Mouse (Mus musculus) stomach, embryonic 14.5 days (tissue): ENCODE measurements around the gene Psmd3. TPM values are rescaled to one million over a fixed set of nuclear protein-coding genes. Genes with fewer than 3 reads are reported as not detected.
"Not testable (repeated sequence)": the region's sequence is repeated elsewhere in the genome, so short reads cannot be mapped to it uniquely, and the experiment has no call there.

ENCODE experiments used
- ATAC-seq: fragments of 200-750 bp; cut with Nextera tagmentation; 2 replicates; pipeline ENCODE4 v1.8.0; 2017; ENCODE audit warnings: low read depth, moderate TSS enrichment; ENCODE audit not compliant: insufficient number of reproducible peaks, insufficient read depth, low FRiP score
- H3K27ac ChIP-seq: fragments of 300-500 bp; sonication (generic); 2 replicates; pipeline ENCODE4 v1.5.1; 2014; ENCODE audit warnings: mild to moderate bottlenecking, low read length, moderate library complexity, mixed read lengths
- H3K27me3 ChIP-seq: fragments of 300-500 bp; sonication (generic); 2 replicates; pipeline ENCODE4 v1.6.1; 2014; ENCODE audit warnings: low read length, control low read depth, mixed read lengths; ENCODE audit not compliant: control insufficient read depth, insufficient read depth
- H3K36me3 ChIP-seq: fragments of 300-500 bp; sonication (generic); 2 replicates; pipeline ENCODE4 v1.6.1; 2014; ENCODE audit warnings: mild to moderate bottlenecking, control low read depth, low read length, moderate library complexity, mixed read lengths; ENCODE audit not compliant: control insufficient read depth, insufficient read depth
- H3K4me1 ChIP-seq: fragments of 300-500 bp; sonication (generic); 2 replicates; pipeline ENCODE4 v1.6.1; 2014; ENCODE audit warnings: low read length, control low read depth, mixed read lengths; ENCODE audit not compliant: control insufficient read depth, insufficient read depth
- H3K4me2 ChIP-seq: fragments of 300-500 bp; sonication (generic); replicated peaks from 2 replicates; pipeline ENCODE4 v1.6.1; 2014; ENCODE audit warnings: low read depth, low read length, control low read depth
- H3K4me3 ChIP-seq: fragments of 300-500 bp; sonication (generic); 2 replicates; pipeline ENCODE4 v1.5.1; 2014; ENCODE audit warnings: low read depth, low read length, control low read depth
- H3K9ac ChIP-seq: fragments of 300-500 bp; sonication (generic); replicated peaks from 2 replicates; pipeline ENCODE4 v1.6.1; 2014; ENCODE audit warnings: low read depth, mild to moderate bottlenecking, control low read depth, low read length, moderate library complexity, mixed read lengths
- H3K9me3 ChIP-seq: fragments of 300-500 bp; sonication (generic); 2 replicates; pipeline ENCODE4 v1.6.1; 2016; ENCODE audit warnings: low read depth, low read length, control low read depth; ENCODE audit not compliant: control insufficient read depth
- WGBS: fragments of 180-500 bp; shearing (Covaris S2); extraction: QIAGEN DNeasy Blood & Tissue Kit; methylation state at CpG from one replicate; pipeline ENCODE4 v1.1.7; 2014; 5-methylcytosine and 5-hydroxymethylcytosine counted together
- polyA plus RNA-seq: library from polyadenylated mRNA; unstranded; fragments of >200 nt; fragmentation: Nextera tagmentation; extraction: Ambion mirVana; gene quantifications from 2 replicates; pipeline ENCODE4 v1.2.1, GENCODE M21; 2014

Psmd3 gene
- polyA plus RNA-seq, 1 experiment from 2014 or later, result 126 TPM

- H3K4me2 ChIP-seq, ATAC-seq, H3K9me3 ChIP-seq, H3K9ac ChIP-seq, H3K27me3 ChIP-seq, H3K4me3 ChIP-seq, H3K27ac ChIP-seq, H3K4me1 ChIP-seq, H3K36me3 ChIP-seq: not testable (repeated sequence)
- WGBS, result 95% methylated on average over 3 of the region's 4 CpGs
Observed at GRCm38 (mm10) chr11:98680595-98680994, 1.8 kb upstream of the Psmd3 start.

- Histone ChIP-seq H3K4me1 (no peaks in the 10 kb centered on the region), H3K9ac (no peak overlapping the region), H3K4me3 (no peak overlapping the region), H3K27me3 (no peaks in the 10 kb centered on the region), H3K27ac (no peak overlapping the region), H3K9me3 (no peaks in the 10 kb centered on the region), H3K36me3 (peaks cover 11% of the 10 kb centered on the region), H3K4me2 (no peak overlapping the region)
- ATAC-seq, result no peak
- WGBS, result 82% methylated on average over 4 of the region's 4 CpGs
Observed at GRCm38 (mm10) chr11:98681186-98681585, 1.2 kb upstream of the Psmd3 start.

DNA sequence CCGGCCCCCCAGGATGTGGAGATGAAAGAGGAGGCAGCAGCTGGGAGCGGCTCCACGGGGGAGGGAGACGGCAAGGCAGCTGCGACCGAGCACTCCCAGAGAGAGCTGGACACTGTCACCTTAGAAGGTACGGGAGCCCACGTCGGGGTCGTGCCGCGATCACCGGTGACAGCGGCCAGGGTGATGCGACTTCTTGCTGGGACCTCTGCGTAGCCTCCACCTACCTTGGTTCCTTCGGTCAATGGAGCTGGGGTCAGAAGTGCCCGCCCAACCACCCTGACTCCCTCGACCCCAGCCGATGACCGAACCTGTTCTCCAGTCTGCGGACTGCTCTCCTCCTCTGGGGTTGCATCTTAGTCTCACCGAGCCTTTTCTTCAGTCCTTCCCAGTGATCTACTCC is 457 bp downstream of the Psmd3 start:
- peak; percentile 1; the same call in 1 of the 2 replicates for ATAC-seq
- H3K4me1 ChIP-seq, result no peaks in the 10 kb centered on the region
- peak overlapping the region; percentile 61; the same call in 1 of the 2 replicates for H3K27ac ChIP-seq
- H3K9me3 ChIP-seq, result no peaks in the 10 kb centered on the region
- peak overlapping the region; percentile 76 for H3K4me2 ChIP-seq
- H3K27me3 ChIP-seq, result no peaks in the 10 kb centered on the region
- WGBS, result 0% methylated on average over 23 of the region's 23 CpGs
- H3K4me3 ChIP-seq, result peak overlapping the region; percentile 99
- peak overlapping the region; percentile 98 for H3K9ac ChIP-seq
- H3K36me3 ChIP-seq, result peaks cover 27% of the 10 kb centered on the region

- Histone ChIP-seq H3K27ac (no peak overlapping the region), H3K4me1 (no peaks in the 10 kb centered on the region), H3K36me3 (peaks cover 49% of the 10 kb centered on the region), H3K27me3 (no peaks in the 10 kb centered on the region), H3K4me2 (no peak overlapping the region), H3K9ac (no peak overlapping the region), H3K4me3 (no peak overlapping the region), H3K9me3 (no peaks in the 10 kb centered on the region)
- 92% methylated on average over 9 of the region's 9 CpGs for WGBS
- ATAC-seq, result no peak
Observed at GRCm38 (mm10) chr11:98685642-98686041, 3.3 kb downstream of the Psmd3 start.

GRCm38 (mm10) chr11:98686976-98687375 is 4.6 kb downstream of the Psmd3 start:
- Histone ChIP-seq H3K27me3 (no peaks in the 10 kb centered on the region), H3K36me3 (peaks cover 62% of the 10 kb centered on the region), H3K4me2 (no peak overlapping the region), H3K27ac (no peak overlapping the region), H3K9me3 (no peaks in the 10 kb centered on the region), H3K4me3 (no peak overlapping the region), H3K4me1 (no peaks in the 10 kb centered on the region), H3K9ac (no peak overlapping the region)
- ATAC-seq, result no peak
- 74% methylated on average over 4 of the region's 4 CpGs for WGBS

DNA sequence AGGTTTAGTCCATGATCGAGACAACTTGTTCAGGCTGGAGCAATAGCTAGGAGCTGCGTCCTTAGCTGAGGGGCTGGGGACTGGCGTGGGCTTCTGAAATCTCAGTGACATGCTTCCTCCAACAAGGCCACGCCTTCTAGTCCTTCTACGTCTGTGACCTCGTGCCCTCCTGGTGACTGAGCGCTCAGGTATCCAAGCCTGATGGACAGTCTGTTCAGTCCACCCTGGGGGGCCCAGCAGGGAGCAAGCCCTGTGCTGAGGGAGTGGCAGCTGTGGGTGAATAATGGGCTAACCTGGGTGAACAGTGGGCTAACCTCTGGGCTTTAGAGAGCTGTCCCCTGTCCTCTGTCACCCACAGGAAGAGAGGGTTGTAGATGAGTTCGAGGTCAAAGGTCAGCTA is 5.7 kb downstream of the Psmd3 start:
- no peak overlapping the region for H3K4me2 ChIP-seq
- 83% methylated on average over 8 of the region's 8 CpGs for WGBS
- peaks cover 72% of the 10 kb centered on the region for H3K36me3 ChIP-seq
- H3K9ac ChIP-seq, result no peak overlapping the region
- H3K27ac ChIP-seq, result no peak overlapping the region
- no peaks in the 10 kb centered on the region for H3K9me3 ChIP-seq
- no peaks in the 10 kb centered on the region for H3K27me3 ChIP-seq
- no peaks in the 10 kb centered on the region for H3K4me1 ChIP-seq
- H3K4me3 ChIP-seq, result no peak overlapping the region
- ATAC-seq, result peak; percentile 42

GRCm38 (mm10) chr11:98693201-98693600 is 10.8 kb downstream of the Psmd3 start:
- Histone ChIP-seq H3K36me3 (peaks cover 75% of the 10 kb centered on the region), H3K27ac (no peak overlapping the region), H3K9me3 (no peaks in the 10 kb centered on the region), H3K27me3 (no peaks in the 10 kb centered on the region), H3K4me1 (no peaks in the 10 kb centered on the region), H3K9ac (no peak overlapping the region), H3K4me3 (no peak overlapping the region), H3K4me2 (no peak overlapping the region)
- ATAC-seq, result no peak
- 67% methylated on average over 13 of the region's 13 CpGs for WGBS

DNA sequence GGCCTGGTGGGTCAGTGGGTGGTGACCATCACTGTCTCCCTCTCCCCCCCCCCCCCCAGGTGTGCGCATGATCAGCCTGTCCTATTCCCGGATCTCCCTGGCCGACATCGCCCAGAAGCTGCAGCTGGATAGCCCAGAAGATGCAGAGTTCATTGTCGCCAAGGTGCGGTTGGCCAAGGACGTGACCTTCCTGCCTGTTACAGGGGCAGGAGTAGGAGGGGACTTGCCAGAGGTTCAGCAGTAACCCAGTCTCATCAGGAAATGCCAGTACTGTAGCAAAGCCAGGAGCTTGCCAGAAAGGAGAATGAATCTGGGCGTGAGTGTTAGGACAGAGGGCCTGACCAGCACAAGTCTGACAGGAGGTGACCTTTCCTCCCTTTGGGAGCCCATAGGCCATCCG is 11.4 kb downstream of the Psmd3 start:
- no peaks in the 10 kb centered on the region for H3K27me3 ChIP-seq
- H3K4me1 ChIP-seq, result no peaks in the 10 kb centered on the region
- H3K36me3 ChIP-seq, result peaks cover 73% of the 10 kb centered on the region
- no peaks in the 10 kb centered on the region for H3K9me3 ChIP-seq
- WGBS, result 85% methylated on average over 9 of the region's 9 CpGs
- H3K4me3 ChIP-seq, result no peak overlapping the region
- ATAC-seq, result no peak
- no peak overlapping the region for H3K27ac ChIP-seq
- no peak overlapping the region for H3K4me2 ChIP-seq
- no peak overlapping the region for H3K9ac ChIP-seq

GRCm38 (mm10) chr11:98694301-98694700 is 11.9 kb downstream of the Psmd3 start:
- H3K27me3 ChIP-seq, result no peaks in the 10 kb centered on the region
- no peaks in the 10 kb centered on the region for H3K4me1 ChIP-seq
- H3K36me3 ChIP-seq, result peaks cover 70% of the 10 kb centered on the region
- no peak for ATAC-seq
- 75% methylated on average over 9 of the region's 9 CpGs for WGBS
- H3K9me3 ChIP-seq, result no peaks in the 10 kb centered on the region
- no peak overlapping the region for H3K4me2 ChIP-seq
- H3K4me3 ChIP-seq, result no peak overlapping the region
- no peak overlapping the region for H3K27ac ChIP-seq
- no peak overlapping the region for H3K9ac ChIP-seq
